Mouse (Mus musculus): ENCODE data around the gene Mypn. TPM values are rescaled to one million over a fixed set of nuclear protein-coding genes. Genes with fewer than 3 reads are reported as not detected.

Gene Mypn
- polyA plus RNA-seq, 1 experiment from 2014 or later = 0.60 TPM

DNA sequence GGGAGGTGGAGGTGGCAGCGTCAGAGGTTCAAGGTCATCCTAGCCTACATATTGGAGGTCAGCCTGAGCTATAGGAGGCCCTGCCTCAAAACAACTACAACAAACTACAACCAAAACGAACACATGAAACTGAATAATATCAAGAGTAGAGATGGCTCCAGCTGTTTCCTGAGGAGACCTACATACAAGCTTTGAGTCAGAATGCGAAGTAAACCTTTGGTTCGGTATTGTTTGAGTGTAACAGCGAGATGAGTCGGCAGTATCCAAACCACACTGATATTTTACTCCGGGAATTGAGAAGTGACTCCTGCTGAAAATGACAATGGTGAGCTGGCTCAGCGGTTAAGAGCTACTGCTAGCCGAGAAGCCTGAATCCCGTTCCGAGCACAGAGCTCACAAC, 34.2 kb downstream of the Mypn start:
- 88% methylated on average over 11 of the region's 11 CpGs for WGBS
- no peak for DNase-seq (ENCODE audit: low spot score)
- no peak overlapping the region for H3K4me3 ChIP-seq (ENCODE audit: low read depth, low read length)

DNA sequence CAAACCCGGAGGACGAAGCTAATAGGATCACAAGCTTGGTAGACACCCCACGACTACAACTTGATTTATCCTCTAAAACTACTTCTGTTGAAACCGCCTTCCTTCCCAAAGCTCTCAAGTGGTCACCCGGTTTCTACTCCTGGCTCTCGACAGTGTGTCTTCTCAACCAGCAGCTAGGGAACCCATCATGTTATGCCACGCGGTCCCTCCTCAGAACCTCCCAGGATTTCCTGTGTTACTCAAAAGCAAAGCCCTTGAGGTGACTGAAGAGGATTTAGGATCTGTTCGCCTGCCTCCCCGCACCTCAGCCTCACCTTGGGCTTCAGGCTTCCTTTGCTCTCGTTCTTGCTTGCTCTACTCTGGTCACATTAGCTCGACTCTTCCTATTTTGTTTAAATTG, 35.6 kb downstream of the Mypn start:
- Histone ChIP-seq H3K4me1 (ENCODE audit: control insufficient read depth, insufficient read depth, low read length) (no peaks in the 10 kb centered on the region), H3K36me3 (ENCODE audit: control insufficient read depth, insufficient read depth, low read length) (no peaks in the 10 kb centered on the region), H3K27me3 (ENCODE audit: control insufficient read depth, insufficient read depth, low read length) (no peaks in the 10 kb centered on the region), H3K4me2 (ENCODE audit: low read depth, severe bottlenecking) (no peak overlapping the region), H3K27ac (replicated peaks; ENCODE audit: low read depth, low read length) (no peak overlapping the region), H3K9me3 (ENCODE audit: control insufficient read depth, low read length) (no peaks in the 10 kb centered on the region; the same call in 1 of the 2 replicates), H3K9ac (ENCODE audit: low read length) (no peak overlapping the region), H3K4me3 (ENCODE audit: low read depth, low read length) (no peak overlapping the region)
- ATAC-seq (ENCODE audit: insufficient number of reproducible peaks, low FRiP score, low TSS enrichment, low read depth) (no peak), DNase-seq (ENCODE audit: low spot score) (no peak)
- WGBS = 89% methylated on average over 12 of the region's 12 CpGs

More for the DNA sequence above, 34.2 kb downstream of the Mypn start:
- H3K9ac ChIP-seq (ENCODE audit: low read length) = no peak overlapping the region
- H3K36me3 ChIP-seq (ENCODE audit: control insufficient read depth, insufficient read depth, low read length) = no peaks in the 10 kb centered on the region
- no peak overlapping the region for H3K4me2 ChIP-seq (ENCODE audit: low read depth, severe bottlenecking)
- no peaks in the 10 kb centered on the region; the same call in 1 of the 2 replicates for H3K9me3 ChIP-seq (ENCODE audit: control insufficient read depth, low read length)
- H3K27ac ChIP-seq (replicated peaks; ENCODE audit: low read depth, low read length) = no peak overlapping the region
- no peaks in the 10 kb centered on the region for H3K4me1 ChIP-seq (ENCODE audit: control insufficient read depth, insufficient read depth, low read length)
- H3K27me3 ChIP-seq (ENCODE audit: control insufficient read depth, insufficient read depth, low read length) = no peaks in the 10 kb centered on the region
- no peak for ATAC-seq (ENCODE audit: insufficient number of reproducible peaks, low FRiP score, low TSS enrichment, low read depth)

DNA sequence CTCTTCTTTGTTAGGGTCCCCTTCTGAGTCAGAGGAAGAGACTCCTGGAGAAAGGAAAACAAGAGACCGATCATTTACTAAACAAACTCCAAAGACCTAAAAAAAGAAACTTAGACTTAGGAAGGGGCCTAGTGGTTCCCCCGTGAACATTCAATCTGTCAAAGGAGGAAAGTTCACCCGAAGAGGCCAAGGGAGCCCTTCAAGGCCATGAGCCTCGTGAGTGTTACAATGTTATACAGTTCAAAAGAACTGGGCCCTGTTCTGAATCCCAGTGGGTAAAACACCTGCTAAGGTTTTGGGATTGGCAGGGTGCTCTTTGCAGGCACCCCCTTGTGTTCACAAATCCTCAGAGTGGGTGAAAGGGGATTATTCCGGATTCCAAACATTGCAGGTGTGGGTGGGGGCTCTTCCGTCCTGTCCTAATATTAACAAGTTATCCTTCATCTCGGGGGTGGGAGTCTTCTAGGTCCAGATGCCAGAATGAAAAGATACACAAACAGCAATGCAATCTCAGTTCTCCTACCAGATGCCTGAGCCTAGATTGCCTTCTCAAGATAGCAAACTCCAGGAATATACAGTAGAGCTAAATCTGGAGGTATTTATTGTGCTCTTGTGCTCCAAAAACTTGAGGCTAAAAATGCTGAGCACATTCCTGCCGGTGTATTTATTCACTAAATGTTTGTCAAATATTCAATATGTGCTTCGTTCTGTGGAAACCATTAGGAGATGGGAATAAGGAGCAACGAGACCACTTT, 36.3 kb downstream of the Mypn start:
- Histone ChIP-seq H3K27ac (replicated peaks; ENCODE audit: low read depth, low read length) (no peak overlapping the region), H3K4me3 (ENCODE audit: low read depth, low read length) (no peak overlapping the region), H3K27me3 (ENCODE audit: control insufficient read depth, insufficient read depth, low read length) (no peaks in the 10 kb centered on the region), H3K4me1 (ENCODE audit: control insufficient read depth, insufficient read depth, low read length) (no peaks in the 10 kb centered on the region), H3K9ac (ENCODE audit: low read length) (no peak overlapping the region), H3K36me3 (ENCODE audit: control insufficient read depth, insufficient read depth, low read length) (no peaks in the 10 kb centered on the region), H3K4me2 (ENCODE audit: low read depth, severe bottlenecking) (no peak overlapping the region), H3K9me3 (ENCODE audit: control insufficient read depth, low read length) (no peaks in the 10 kb centered on the region; the same call in 1 of the 2 replicates)
- ATAC-seq (ENCODE audit: insufficient number of reproducible peaks, low FRiP score, low TSS enrichment, low read depth) (no peak), DNase-seq (ENCODE audit: low spot score) (no peak)
- WGBS = 91% methylated on average over 10 of the region's 10 CpGs

DNA sequence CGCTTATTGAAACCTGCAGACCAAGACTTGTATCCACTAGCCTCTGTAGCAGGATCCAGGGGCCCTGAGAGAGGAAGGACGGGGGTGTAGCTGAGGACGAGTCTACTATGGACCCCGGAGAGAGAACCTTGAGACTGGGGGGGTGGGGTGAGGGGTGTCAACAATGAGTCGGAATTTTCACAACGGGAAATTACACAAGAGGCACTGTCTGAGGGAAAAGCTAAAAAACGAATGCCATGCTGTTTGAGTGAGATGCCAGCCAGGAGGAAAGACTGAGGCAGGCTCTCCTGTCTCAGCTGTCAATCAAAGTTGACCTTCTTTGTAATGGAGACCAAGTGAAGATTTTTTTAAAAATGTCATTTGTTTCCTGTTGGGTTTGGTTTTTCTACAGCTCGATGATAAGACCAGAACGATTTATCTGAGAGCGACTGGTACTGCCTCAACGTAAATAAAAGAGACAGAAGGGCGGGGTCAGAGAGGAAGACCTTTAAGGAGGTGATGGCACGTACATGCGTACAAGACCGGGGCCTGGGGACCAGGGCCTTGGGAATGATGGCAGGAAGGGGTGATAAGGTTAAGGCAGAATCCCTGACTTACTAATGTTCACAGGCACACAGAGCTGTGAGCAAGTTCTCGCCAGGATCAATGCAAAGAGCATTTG, 37.9 kb downstream of the Mypn start:
- H3K36me3 ChIP-seq (ENCODE audit: control insufficient read depth, insufficient read depth, low read length) = no peaks in the 10 kb centered on the region
- no peaks in the 10 kb centered on the region for H3K27me3 ChIP-seq (ENCODE audit: control insufficient read depth, insufficient read depth, low read length)
- 86% methylated on average over 16 of the region's 16 CpGs for WGBS
- no peak for DNase-seq (ENCODE audit: low spot score)
- no peak overlapping the region for H3K9ac ChIP-seq (ENCODE audit: low read length)
- no peaks in the 10 kb centered on the region; the same call in 1 of the 2 replicates for H3K9me3 ChIP-seq (ENCODE audit: control insufficient read depth, low read length)
- no peak overlapping the region for H3K4me2 ChIP-seq (ENCODE audit: low read depth, severe bottlenecking)
- H3K4me1 ChIP-seq (ENCODE audit: control insufficient read depth, insufficient read depth, low read length) = no peaks in the 10 kb centered on the region
- H3K27ac ChIP-seq (replicated peaks; ENCODE audit: low read depth, low read length) = no peak overlapping the region
- ATAC-seq (ENCODE audit: insufficient number of reproducible peaks, low FRiP score, low TSS enrichment, low read depth) = no peak
- H3K4me3 ChIP-seq (ENCODE audit: low read depth, low read length) = no peak overlapping the region

DNA sequence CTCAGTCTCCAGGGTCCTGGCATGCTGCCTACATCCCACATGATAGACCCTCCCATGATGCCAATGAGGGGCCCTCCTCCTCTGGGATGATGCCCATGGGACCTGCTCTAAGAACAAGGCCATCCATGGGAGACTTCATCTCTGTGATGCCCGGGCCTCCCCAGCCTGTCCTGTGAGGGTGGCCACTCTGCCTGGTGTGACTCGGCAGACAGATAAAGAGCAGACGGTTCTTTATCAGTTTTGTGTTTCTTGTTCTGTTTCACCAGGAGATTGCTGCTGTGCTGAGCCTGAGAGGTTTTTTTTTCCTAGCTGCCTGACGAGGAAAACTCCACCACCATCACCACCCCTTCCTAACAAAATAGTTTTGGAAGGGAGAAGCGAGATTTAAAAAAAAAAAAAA, 42.5 kb downstream of the Mypn start:
- Histone ChIP-seq H3K9me3 (ENCODE audit: control insufficient read depth, low read length) (no peaks in the 10 kb centered on the region; the same call in 1 of the 2 replicates), H3K36me3 (ENCODE audit: control insufficient read depth, insufficient read depth, low read length) (no peaks in the 10 kb centered on the region), H3K4me2 (ENCODE audit: low read depth, severe bottlenecking) (no peak overlapping the region), H3K9ac (ENCODE audit: low read length) (no peak overlapping the region), H3K27me3 (ENCODE audit: control insufficient read depth, insufficient read depth, low read length) (no peaks in the 10 kb centered on the region), H3K27ac (replicated peaks; ENCODE audit: low read depth, low read length) (no peak overlapping the region), H3K4me1 (ENCODE audit: control insufficient read depth, insufficient read depth, low read length) (no peaks in the 10 kb centered on the region), H3K4me3 (ENCODE audit: low read depth, low read length) (no peak overlapping the region)
- no peak for DNase-seq (ENCODE audit: low spot score)
- WGBS = 70% methylated on average over 5 of the region's 5 CpGs
- no peak for ATAC-seq (ENCODE audit: insufficient number of reproducible peaks, low FRiP score, low TSS enrichment, low read depth)

DNA sequence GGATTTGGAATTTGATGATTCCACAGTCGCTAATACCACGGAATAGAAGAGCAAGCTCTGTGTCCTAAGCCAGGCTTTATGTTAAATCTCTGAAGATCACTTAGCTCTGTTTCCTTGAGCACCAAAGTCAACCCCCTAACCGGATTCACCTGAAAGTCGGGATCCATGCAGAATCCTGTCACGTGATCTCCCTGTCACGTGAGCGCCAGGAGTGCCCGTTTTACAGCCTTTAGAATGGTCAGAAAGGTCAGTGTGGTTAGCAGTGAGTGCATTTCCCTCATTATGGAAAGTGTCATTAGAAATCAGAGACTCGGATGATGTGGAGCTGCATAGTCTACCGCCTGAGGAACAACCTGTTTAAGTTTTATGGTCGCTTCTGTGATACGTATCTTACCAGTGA, 43.1 kb downstream of the Mypn start:
- WGBS = 68% methylated on average over 12 of the region's 12 CpGs
- Histone ChIP-seq H3K4me1 (ENCODE audit: control insufficient read depth, insufficient read depth, low read length) (no peaks in the 10 kb centered on the region), H3K9ac (ENCODE audit: low read length) (no peak overlapping the region), H3K36me3 (ENCODE audit: control insufficient read depth, insufficient read depth, low read length) (no peaks in the 10 kb centered on the region), H3K27me3 (ENCODE audit: control insufficient read depth, insufficient read depth, low read length) (no peaks in the 10 kb centered on the region), H3K4me3 (ENCODE audit: low read depth, low read length) (no peak overlapping the region), H3K9me3 (ENCODE audit: control insufficient read depth, low read length) (no peaks in the 10 kb centered on the region), H3K4me2 (ENCODE audit: low read depth, severe bottlenecking) (no peak overlapping the region), H3K27ac (replicated peaks; ENCODE audit: low read depth, low read length) (no peak overlapping the region)
- DNase-seq (ENCODE audit: low spot score) (peak; percentile 38), ATAC-seq (ENCODE audit: insufficient number of reproducible peaks, low FRiP score, low TSS enrichment, low read depth) (no peak)

DNA sequence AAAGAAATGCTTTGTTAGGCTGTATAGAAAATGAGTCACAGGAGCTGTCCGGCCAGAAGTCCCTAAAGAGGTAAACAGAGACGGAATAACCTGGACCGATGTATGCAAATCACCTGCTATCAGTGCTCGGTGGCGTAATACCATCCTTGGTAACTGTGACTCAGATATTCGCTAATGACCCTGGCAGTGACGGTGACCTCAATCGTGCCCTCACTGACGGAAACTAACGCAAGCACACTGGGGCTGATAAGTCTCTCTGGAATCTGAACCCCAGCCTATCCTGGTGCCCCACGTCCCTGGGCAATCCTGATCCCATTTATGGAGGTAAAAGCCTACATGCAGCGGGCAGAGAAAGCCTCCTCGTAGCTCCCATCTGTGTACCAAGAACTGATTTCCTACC, 45.6 kb downstream of the Mypn start:
- no peak overlapping the region for H3K27ac ChIP-seq (replicated peaks; ENCODE audit: low read depth, low read length)
- no peaks in the 10 kb centered on the region for H3K4me1 ChIP-seq (ENCODE audit: control insufficient read depth, insufficient read depth, low read length)
- no peaks in the 10 kb centered on the region for H3K27me3 ChIP-seq (ENCODE audit: control insufficient read depth, insufficient read depth, low read length)

DNA sequence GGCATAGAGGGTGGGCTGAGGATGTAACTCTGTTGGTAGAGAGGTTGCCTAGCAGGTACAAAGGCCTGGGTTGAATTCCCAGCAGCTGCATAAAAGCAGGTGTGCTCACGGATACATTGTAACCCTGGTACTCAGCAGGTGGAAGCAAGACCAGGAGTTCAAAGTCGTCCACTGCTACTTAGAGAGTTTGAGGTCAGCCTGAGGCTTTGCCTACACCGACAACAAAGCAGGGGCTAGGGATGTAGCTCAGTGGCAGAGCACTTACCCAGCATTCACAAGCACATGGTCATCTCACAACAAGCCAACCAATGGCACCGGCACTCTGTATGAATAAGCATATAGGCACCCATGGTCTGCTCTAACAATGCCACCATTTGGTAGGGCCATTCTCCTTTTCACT, 46.3 kb downstream of the Mypn start:
- H3K4me2 ChIP-seq (ENCODE audit: low read depth, severe bottlenecking) = no peak overlapping the region
- H3K36me3 ChIP-seq (ENCODE audit: control insufficient read depth, insufficient read depth, low read length) = no peaks in the 10 kb centered on the region
- no peak for DNase-seq (ENCODE audit: low spot score)
- H3K27me3 ChIP-seq (ENCODE audit: control insufficient read depth, insufficient read depth, low read length) = no peaks in the 10 kb centered on the region
- H3K27ac ChIP-seq (replicated peaks; ENCODE audit: low read depth, low read length) = no peak overlapping the region
- no peaks in the 10 kb centered on the region for H3K4me1 ChIP-seq (ENCODE audit: control insufficient read depth, insufficient read depth, low read length)
- H3K4me3 ChIP-seq (ENCODE audit: low read depth, low read length) = no peak overlapping the region
- H3K9ac ChIP-seq (ENCODE audit: low read length) = no peak overlapping the region
- no peaks in the 10 kb centered on the region for H3K9me3 ChIP-seq (ENCODE audit: control insufficient read depth, low read length)
- WGBS = 78% methylated on average over 4 of the region's 4 CpGs
- ATAC-seq (ENCODE audit: insufficient number of reproducible peaks, low FRiP score, low TSS enrichment, low read depth) = no peak

More for the DNA sequence above, 45.6 kb downstream of the Mypn start:
- Histone ChIP-seq H3K9me3 (ENCODE audit: control insufficient read depth, low read length) (no peaks in the 10 kb centered on the region), H3K9ac (ENCODE audit: low read length) (no peak overlapping the region), H3K36me3 (ENCODE audit: control insufficient read depth, insufficient read depth, low read length) (no peaks in the 10 kb centered on the region), H3K4me3 (ENCODE audit: low read depth, low read length) (no peak overlapping the region), H3K4me2 (ENCODE audit: low read depth, severe bottlenecking) (no peak overlapping the region)
- DNase-seq (ENCODE audit: low spot score) = no peak
- ATAC-seq (ENCODE audit: insufficient number of reproducible peaks, low FRiP score, low TSS enrichment, low read depth) = no peak
- WGBS = 81% methylated on average over 13 of the region's 13 CpGs

Data from limb, embryonic 11.5 days (tissue).